Mouse (Mus musculus) layer of hippocampus, adult 2 months (tissue): ENCODE results near the gene Kat14. TPM values are rescaled to one million over a fixed set of nuclear protein-coding genes. Genes with fewer than 3 reads are reported as not detected.
"Not testable (repeated sequence)": the region's sequence is repeated elsewhere in the genome, so short reads cannot be mapped to it uniquely, and the experiment has no call there.

Source experiments
- DNase-seq, 2 experiments: peaks; one replicate each; pipeline ENCODE4 v3.0.0; 2022; ENCODE audit warnings: low spot score in 2 of 2
- H3K27ac ChIP-seq: fragments of 200-600 bp; 2 replicates; pipeline ENCODE4 v1.8.1; 2022
- H3K4me3 ChIP-seq: fragments of 200-600 bp; 2 replicates; pipeline ENCODE4 v1.8.1; 2022; ENCODE audit warnings: mild to moderate bottlenecking
- CTCF ChIP-seq: fragments of 200-600 bp; conservative IDR thresholded peaks from 2 replicates; pipeline ENCODE4 v1.8.1; 2022; ENCODE audit warnings: antibody characterized with exemption, mild to moderate bottlenecking, moderate library complexity
- long read RNA-seq, 2 experiments: library from polyadenylated mRNA; stranded (forward); transcript quantifications; one replicate each; pipeline ENCODE4 v2.0.0; 2021; ENCODE audit warnings: borderline mapping rate in 2 of 2
- total RNA-seq, 2 experiments: library from RNA; stranded (reverse); gene quantifications; 2 replicates each; pipeline ENCODE4 v1.2.3; 2021

The Kat14 gene
- total RNA-seq, result 10 to 100 TPM; 31.4 to 32.7 TPM
- long read RNA-seq, experiment 1, transcript Kat14-201 (11 exons, 3,801 nt), result major isoform, 28 of 43 reads
- long read RNA-seq, experiment 1, partial matches to known transcripts, result 2 of 43 reads
- long read RNA-seq, experiment 1, other reads (novel, unspliced or antisense), result 10 of 43 reads
- long read RNA-seq, experiment 2, transcript Kat14-201 (11 exons, 3,801 nt), result major isoform, 23 of 31 reads
- long read RNA-seq, experiment 2, partial matches to known transcripts, result 2 of 31 reads
- long read RNA-seq, experiment 2, other reads (novel, unspliced or antisense), result 5 of 31 reads

- TF ChIP-seq CTCF, result no peak
- Histone ChIP-seq H3K27ac (peak within 1 kb of the TSS; percentile 97), H3K4me3 (peak within 1 kb of the TSS; percentile 67)
- DNase-seq, result peak; percentile 90 to 93
These were observed at the start of gene Kat14, which contains the start of gene Pet117 for GRCm38 (mm10) chr2:144368400-144369019. Gene Kat14, plus strand, starts transcription at chr2:144368983. Gene Pet117, plus strand, starts transcription at chr2:144368996.

- no peak for DNase-seq
- Histone ChIP-seq H3K4me3 (no peak overlapping the region), H3K27ac (no peak overlapping the region)
- no peak for TF ChIP-seq CTCF
These were observed 44.6 kb upstream of the Kat14 start for GRCm38 (mm10) chr2:144324218-144324617.

DNA sequence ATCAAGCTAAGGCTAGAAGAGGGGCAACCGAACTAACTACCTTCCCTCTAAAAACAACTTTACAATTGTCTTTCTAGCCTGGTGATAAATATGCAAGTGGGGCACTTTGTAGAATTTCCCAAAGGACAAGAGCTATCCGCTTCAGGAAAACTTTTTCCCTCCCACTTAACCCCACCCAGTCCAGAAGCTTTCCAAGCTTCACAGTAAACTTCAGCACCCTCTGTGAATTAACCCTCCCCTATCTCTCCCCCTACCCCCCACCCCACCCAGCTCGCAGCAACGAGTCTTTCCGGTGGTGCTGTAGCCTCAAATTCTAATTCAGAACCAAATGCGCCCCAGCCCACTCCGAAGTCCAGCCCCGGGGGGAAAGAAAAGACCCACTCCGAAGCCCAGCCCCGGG is 39.3 kb upstream of the Kat14 start:
- no peak for TF ChIP-seq CTCF
- no peak for DNase-seq
- H3K4me3 ChIP-seq, result no peak overlapping the region

GRCm38 (mm10) chr2:144329937-144330336 is 38.8 kb upstream of the Kat14 start:
- Histone ChIP-seq H3K4me3 (no peak overlapping the region), H3K27ac (no peak overlapping the region)
- no peak for TF ChIP-seq CTCF
- DNase-seq, result no peak

More for the DNA sequence above, 39.3 kb upstream of the Kat14 start:
- H3K27ac ChIP-seq, result no peak overlapping the region

GRCm38 (mm10) chr2:144330352-144330959 is 38.3 kb upstream of the Kat14 start:
- DNase-seq, result no peak
- TF ChIP-seq CTCF, result no peak
- peak overlapping the region; percentile 51 for H3K4me3 ChIP-seq
- no peak overlapping the region for H3K27ac ChIP-seq

DNA sequence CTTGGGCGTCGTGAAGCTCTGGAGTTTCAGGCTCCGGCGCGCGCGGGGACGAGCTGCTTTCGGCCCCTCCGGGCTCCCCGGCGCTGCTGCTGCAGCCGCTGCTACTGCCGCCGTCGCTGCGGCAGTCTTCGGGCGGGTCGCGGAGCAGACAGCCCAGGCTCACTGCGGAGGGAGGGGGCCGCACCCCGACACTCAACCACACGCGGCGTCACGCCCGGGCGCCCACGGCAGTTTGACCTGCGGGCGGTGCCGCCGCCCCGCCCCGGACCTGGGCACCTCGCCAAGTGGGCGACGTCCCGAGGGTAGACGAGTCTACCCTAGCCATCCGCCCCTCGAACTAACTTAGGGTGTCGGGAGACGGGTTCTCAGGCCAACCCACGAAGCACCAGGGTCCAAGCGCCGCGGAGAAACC is 37.8 kb upstream of the Kat14 start:
- Histone ChIP-seq H3K4me3 (peak overlapping the region; percentile 51), H3K27ac (no peak overlapping the region)
- no peak for DNase-seq
- no peak for TF ChIP-seq CTCF

DNA sequence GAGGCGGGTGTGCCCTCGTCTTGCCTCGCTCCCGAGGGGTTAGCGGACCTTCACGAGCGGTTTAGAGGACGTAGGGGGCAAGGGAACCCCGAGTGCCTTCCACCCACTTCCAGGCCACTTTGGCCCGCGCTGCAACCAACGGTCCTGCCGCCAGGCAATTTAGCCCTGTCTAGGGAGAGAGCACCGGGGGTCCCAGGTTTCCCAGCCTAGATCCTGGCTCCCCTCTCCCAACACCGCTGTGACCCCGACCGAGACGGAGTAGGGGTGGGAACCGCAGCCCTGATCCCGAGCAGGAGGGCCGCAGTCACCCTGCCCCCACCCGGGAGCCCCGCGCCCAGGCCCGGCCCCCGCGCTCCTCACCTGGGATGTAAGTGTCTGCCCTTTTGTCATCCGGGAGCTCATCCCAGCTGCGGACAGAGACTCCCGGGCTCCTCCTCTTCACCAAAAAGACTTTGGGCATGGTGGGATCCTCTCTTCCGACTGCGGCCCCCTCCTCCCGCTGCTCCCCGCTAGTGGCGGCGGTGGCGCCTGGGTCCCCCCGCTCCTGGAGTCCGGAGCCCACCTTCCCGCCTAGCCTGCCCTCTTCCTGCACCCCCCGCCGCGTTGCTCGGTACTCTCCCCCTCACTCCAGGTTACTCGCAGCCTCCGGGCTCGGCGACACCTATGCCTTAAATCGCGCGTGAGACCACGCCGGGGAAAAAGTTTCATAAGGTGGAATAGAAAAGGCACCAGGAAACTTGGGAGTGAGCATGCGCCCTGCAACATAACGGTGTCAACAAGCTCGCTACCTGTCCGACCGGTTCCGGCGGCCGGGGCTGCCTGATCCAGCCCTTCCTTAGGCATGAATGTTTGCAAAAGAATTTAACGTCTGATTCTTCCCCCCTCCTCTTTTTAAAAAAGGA is 37.1 kb upstream of the Kat14 start, which contains the start of gene Ovol2:
Ovol2 (minus strand) TSS at position 746 of the 902 bp plus-strand sequence.
- peak within 1 kb of the TSS; percentile 51 for H3K4me3 ChIP-seq
- no peak for TF ChIP-seq CTCF
- no peak within 1 kb of the TSS for H3K27ac ChIP-seq
- DNase-seq, result no peak

DNA sequence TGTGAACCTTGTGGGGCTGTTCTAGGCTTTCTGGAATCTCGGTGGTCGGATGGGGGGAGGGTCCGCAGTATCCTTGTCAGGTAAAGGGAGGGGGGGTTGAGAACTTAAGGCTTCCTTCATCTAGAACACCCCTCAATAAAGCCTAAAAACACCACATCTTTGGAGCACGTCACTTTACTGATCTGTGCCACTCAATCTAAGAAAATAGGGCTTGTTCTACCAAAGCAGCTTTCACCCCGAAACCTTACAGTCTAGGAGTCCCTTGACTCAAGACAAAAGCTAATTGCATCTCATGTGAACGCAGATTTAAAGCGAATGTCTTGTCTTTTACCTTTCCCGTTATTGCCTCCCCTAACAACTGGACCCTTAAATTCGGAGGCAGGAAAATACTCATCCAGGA is 36.3 kb upstream of the Kat14 start:
- TF ChIP-seq CTCF, result no peak
- H3K27ac ChIP-seq, result no peak overlapping the region
- no peak for DNase-seq
- no peak overlapping the region for H3K4me3 ChIP-seq

DNA sequence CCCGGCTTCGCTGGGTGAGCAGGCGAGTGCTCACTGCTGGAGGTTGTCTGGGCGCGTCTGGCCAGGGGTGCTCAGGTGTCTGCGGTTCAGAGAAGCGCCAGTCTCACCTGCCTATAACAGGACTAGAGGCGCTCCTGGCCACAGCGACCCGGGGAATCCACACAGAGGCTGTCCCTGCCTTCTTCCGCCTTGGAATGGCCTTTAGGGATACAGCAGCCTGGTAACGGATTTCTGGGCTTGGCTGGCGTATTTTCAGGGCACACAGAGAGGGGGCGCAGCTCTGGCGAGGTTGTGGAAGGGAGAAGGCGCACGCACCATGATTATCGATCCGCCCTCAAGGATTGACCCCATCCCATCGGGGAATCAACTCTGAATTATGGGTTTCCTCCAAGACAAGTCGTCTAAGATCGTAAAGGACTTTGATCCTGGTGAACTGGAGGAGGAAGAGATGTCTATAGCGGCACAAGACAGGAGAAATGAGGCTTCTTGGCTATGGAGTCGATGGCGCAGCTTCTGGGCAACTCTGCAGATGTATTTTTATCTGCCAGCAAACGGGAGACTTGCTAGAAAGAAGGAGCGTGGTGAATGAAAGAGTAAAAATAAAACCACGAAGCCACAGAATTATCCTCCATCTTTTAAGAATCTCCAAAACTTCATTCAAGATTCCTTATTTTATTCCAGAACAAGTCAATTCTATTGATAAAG is 35.5 kb upstream of the Kat14 start:
- DNase-seq, result no peak
- peak; percentile 57 for TF ChIP-seq CTCF

GRCm38 (mm10) chr2:144337230-144337629 is 31.6 kb upstream of the Kat14 start:
- H3K27ac ChIP-seq, result no peak overlapping the region
- no peak for DNase-seq
- TF ChIP-seq CTCF, result no peak
- H3K4me3 ChIP-seq, result no peak overlapping the region

More for the DNA sequence above, 35.5 kb upstream of the Kat14 start:
- Histone ChIP-seq H3K27ac (no peak overlapping the region), H3K4me3 (no peak overlapping the region; the same call in 1 of the 2 replicates)

DNA sequence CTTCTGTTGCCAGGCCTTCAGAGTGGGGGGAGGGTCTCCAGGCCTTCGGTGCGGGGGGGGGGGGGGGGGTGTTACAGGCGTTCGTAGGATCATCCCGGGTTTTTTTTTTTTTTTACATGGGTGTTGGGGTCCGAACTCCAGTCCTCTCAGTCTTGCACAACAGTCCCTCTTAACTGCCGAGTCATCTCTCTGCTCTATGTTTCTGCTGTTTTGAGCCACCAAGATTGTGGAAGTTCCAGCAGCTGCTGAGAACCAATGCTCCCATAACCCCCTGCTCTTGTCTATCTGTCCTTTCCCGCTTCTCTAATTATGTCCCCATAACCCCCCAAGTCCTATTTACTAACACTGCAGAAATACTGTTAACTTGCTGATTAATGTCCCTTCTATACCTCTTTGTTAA is 31.1 kb upstream of the Kat14 start:
- Histone ChIP-seq H3K27ac (no peak overlapping the region), H3K4me3 (no peak overlapping the region)
- no peak for TF ChIP-seq CTCF
- no peak for DNase-seq

DNA sequence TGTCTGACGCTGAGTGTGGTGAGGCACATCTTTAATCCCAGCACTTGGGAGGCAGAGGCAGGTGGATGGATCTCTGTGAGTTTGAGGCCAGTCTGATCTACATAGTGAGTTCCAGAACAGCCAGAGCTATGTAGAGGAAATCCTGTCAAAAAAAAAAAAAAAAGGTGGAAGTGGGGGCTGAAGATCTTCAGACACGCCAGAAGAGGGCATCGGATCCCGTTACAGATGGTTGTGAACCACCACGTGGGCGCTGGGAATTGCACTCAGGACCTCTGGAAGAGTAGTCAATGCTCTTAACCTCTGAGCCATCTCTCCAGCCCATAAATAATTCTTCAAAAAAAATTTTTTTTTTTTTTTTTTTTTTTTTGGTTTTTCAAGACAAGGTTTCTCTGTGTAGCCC is 30.6 kb upstream of the Kat14 start:
- H3K27ac ChIP-seq, DNase-seq, H3K4me3 ChIP-seq: not testable (repeated sequence)
